Mouse (Mus musculus): ENCODE measurements around the gene Rpl27. TPM values are rescaled to one million over a fixed set of nuclear protein-coding genes. Genes with fewer than 3 reads are reported as not detected.

The Rpl27 gene
- polyA plus RNA-seq (2012; rRNA removed) = 161 and 224 TPM in 2 replicates

GRCm38 (mm10) chr11:101442127-101442693 lies at the start of gene Rpl27:
Gene Rpl27, plus strand, starts transcription at chr11:101442298.
- no peaks in the 10 kb centered on the region for H3K27me3 ChIP-seq (ENCODE audit: control insufficient read depth, insufficient read depth, low read length)
- peaks cover 4% of the 10 kb centered on the region for H3K36me3 ChIP-seq (ENCODE audit: control insufficient read depth, insufficient read depth, low read length)
- TF ChIP-seq POLR2A (IDR thresholded peaks at IDR 0.05; ENCODE audit: control insufficient read depth, low read depth, low read length) (peak; percentile 89), CTCF (IDR thresholded peaks at IDR 0.05; ENCODE audit: control insufficient read depth, insufficient read depth, insufficient replicate concordance, low read depth, low read length) (peak; percentile 75; the same call in 1 of the 2 replicates)
- no peaks in the 10 kb centered on the region; the same call in 1 of the 2 replicates for H3K4me1 ChIP-seq (ENCODE audit: control insufficient read depth, insufficient read depth, low read length)
- peak within 1 kb of the TSS; percentile 82 for H3K27ac ChIP-seq (ENCODE audit: control insufficient read depth, insufficient read depth, low read depth, low read length)
- H3K4me3 ChIP-seq (ENCODE audit: control insufficient read depth, low read depth, low read length) = peak within 1 kb of the TSS; percentile 81

- Histone ChIP-seq H3K36me3 (ENCODE audit: control insufficient read depth, insufficient read depth, low read length) (no peaks in the 10 kb centered on the region), H3K4me1 (ENCODE audit: control insufficient read depth, insufficient read depth, low read length) (no peaks in the 10 kb centered on the region), H3K27ac (ENCODE audit: control insufficient read depth, insufficient read depth, low read depth, low read length) (no peak overlapping the region), H3K4me3 (ENCODE audit: control insufficient read depth, low read depth, low read length) (no peak overlapping the region), H3K27me3 (ENCODE audit: control insufficient read depth, insufficient read depth, low read length) (no peaks in the 10 kb centered on the region)
- TF ChIP-seq CTCF (IDR thresholded peaks at IDR 0.05; ENCODE audit: control insufficient read depth, insufficient read depth, insufficient replicate concordance, low read depth, low read length) (peak; percentile 72; the same call in 1 of the 2 replicates), POLR2A (IDR thresholded peaks at IDR 0.05; ENCODE audit: control insufficient read depth, low read depth, low read length) (no peak)
Measured at GRCm38 (mm10) chr11:101395110-101395509, 47.0 kb upstream of the Rpl27 start.

- Histone ChIP-seq H3K36me3 (ENCODE audit: control insufficient read depth, insufficient read depth, low read length) (peaks cover 6% of the 10 kb centered on the region), H3K27me3 (ENCODE audit: control insufficient read depth, insufficient read depth, low read length) (no peaks in the 10 kb centered on the region), H3K27ac (ENCODE audit: control insufficient read depth, insufficient read depth, low read depth, low read length) (no peak overlapping the region), H3K4me3 (ENCODE audit: control insufficient read depth, low read depth, low read length) (no peak overlapping the region), H3K4me1 (ENCODE audit: control insufficient read depth, insufficient read depth, low read length) (no peaks in the 10 kb centered on the region; the same call in none of the 2 replicates)
- TF ChIP-seq CTCF (IDR thresholded peaks at IDR 0.05; ENCODE audit: control insufficient read depth, insufficient read depth, insufficient replicate concordance, low read depth, low read length) = no peak
- TF ChIP-seq POLR2A (IDR thresholded peaks at IDR 0.05; ENCODE audit: control insufficient read depth, low read depth, low read length) = no peak
Measured at GRCm38 (mm10) chr11:101415306-101415705, 26.8 kb upstream of the Rpl27 start.

GRCm38 (mm10) chr11:101416433-101417100 lies 25.5 kb upstream of the Rpl27 start:
- H3K4me3 ChIP-seq (ENCODE audit: control insufficient read depth, low read depth, low read length) = peak overlapping the region; percentile 99
- no peaks in the 10 kb centered on the region; the same call in none of the 2 replicates for H3K4me1 ChIP-seq (ENCODE audit: control insufficient read depth, insufficient read depth, low read length)
- TF ChIP-seq POLR2A (IDR thresholded peaks at IDR 0.05; ENCODE audit: control insufficient read depth, low read depth, low read length) = no peak
- peak overlapping the region; percentile 74; the same call in 1 of the 2 replicates for H3K27ac ChIP-seq (ENCODE audit: control insufficient read depth, insufficient read depth, low read depth, low read length)
- H3K36me3 ChIP-seq (ENCODE audit: control insufficient read depth, insufficient read depth, low read length) = peaks cover 2% of the 10 kb centered on the region
- H3K27me3 ChIP-seq (ENCODE audit: control insufficient read depth, insufficient read depth, low read length) = no peaks in the 10 kb centered on the region

GRCm38 (mm10) chr11:101417101-101417855 lies 24.8 kb upstream of the Rpl27 start, which contains the start of gene Aarsd1:
Gene Aarsd1, minus strand, starts transcription at chr11:101417615.
- peak; percentile 79 for TF ChIP-seq POLR2A (IDR thresholded peaks at IDR 0.05; ENCODE audit: control insufficient read depth, low read depth, low read length)
- no peak for TF ChIP-seq CTCF (IDR thresholded peaks at IDR 0.05; ENCODE audit: control insufficient read depth, insufficient read depth, insufficient replicate concordance, low read depth, low read length)
- Histone ChIP-seq H3K27ac (ENCODE audit: control insufficient read depth, insufficient read depth, low read depth, low read length) (peak within 1 kb of the TSS; percentile 76; the same call in 1 of the 2 replicates), H3K4me3 (ENCODE audit: control insufficient read depth, low read depth, low read length) (peak within 1 kb of the TSS; percentile 99), H3K27me3 (ENCODE audit: control insufficient read depth, insufficient read depth, low read length) (no peaks in the 10 kb centered on the region), H3K36me3 (ENCODE audit: control insufficient read depth, insufficient read depth, low read length) (peaks cover 2% of the 10 kb centered on the region), H3K4me1 (ENCODE audit: control insufficient read depth, insufficient read depth, low read length) (no peaks in the 10 kb centered on the region; the same call in none of the 2 replicates)

GRCm38 (mm10) chr11:101418991-101419390 lies 23.1 kb upstream of the Rpl27 start:
- no peaks in the 10 kb centered on the region for H3K27me3 ChIP-seq (ENCODE audit: control insufficient read depth, insufficient read depth, low read length)
- TF ChIP-seq CTCF (IDR thresholded peaks at IDR 0.05; ENCODE audit: control insufficient read depth, insufficient read depth, insufficient replicate concordance, low read depth, low read length) = no peak
- TF ChIP-seq POLR2A (IDR thresholded peaks at IDR 0.05; ENCODE audit: control insufficient read depth, low read depth, low read length) = no peak
- peaks cover 1% of the 10 kb centered on the region for H3K4me1 ChIP-seq (ENCODE audit: control insufficient read depth, insufficient read depth, low read length)
- H3K4me3 ChIP-seq (ENCODE audit: control insufficient read depth, low read depth, low read length) = no peak overlapping the region
- H3K36me3 ChIP-seq (ENCODE audit: control insufficient read depth, insufficient read depth, low read length) = no peaks in the 10 kb centered on the region
- H3K27ac ChIP-seq (ENCODE audit: control insufficient read depth, insufficient read depth, low read depth, low read length) = no peak overlapping the region

- Histone ChIP-seq H3K4me1 (ENCODE audit: control insufficient read depth, insufficient read depth, low read length) (peaks cover 3% of the 10 kb centered on the region), H3K36me3 (ENCODE audit: control insufficient read depth, insufficient read depth, low read length) (no peaks in the 10 kb centered on the region), H3K27me3 (ENCODE audit: control insufficient read depth, insufficient read depth, low read length) (no peaks in the 10 kb centered on the region), H3K4me3 (ENCODE audit: control insufficient read depth, low read depth, low read length) (no peak overlapping the region), H3K27ac (ENCODE audit: control insufficient read depth, insufficient read depth, low read depth, low read length) (no peak overlapping the region)
- TF ChIP-seq CTCF (IDR thresholded peaks at IDR 0.05; ENCODE audit: control insufficient read depth, insufficient read depth, insufficient replicate concordance, low read depth, low read length) (no peak), POLR2A (IDR thresholded peaks at IDR 0.05; ENCODE audit: control insufficient read depth, low read depth, low read length) (no peak)
Measured at GRCm38 (mm10) chr11:101419610-101420009, 22.5 kb upstream of the Rpl27 start.

Data from testis, adult 2 months (tissue).